Mouse (Mus musculus): ENCODE measurements at regions not wholly inside any gene's neighbourhood (a gene's known extent, or its start where the extent isn't known, plus 50 kb on each side); places are given as distances from the start of the nearest gene placed in this dataset.
"Not testable (repeated sequence)": the region's sequence is repeated elsewhere in the genome, so short reads cannot be mapped to it uniquely, and the experiment has no call there.

DNA sequence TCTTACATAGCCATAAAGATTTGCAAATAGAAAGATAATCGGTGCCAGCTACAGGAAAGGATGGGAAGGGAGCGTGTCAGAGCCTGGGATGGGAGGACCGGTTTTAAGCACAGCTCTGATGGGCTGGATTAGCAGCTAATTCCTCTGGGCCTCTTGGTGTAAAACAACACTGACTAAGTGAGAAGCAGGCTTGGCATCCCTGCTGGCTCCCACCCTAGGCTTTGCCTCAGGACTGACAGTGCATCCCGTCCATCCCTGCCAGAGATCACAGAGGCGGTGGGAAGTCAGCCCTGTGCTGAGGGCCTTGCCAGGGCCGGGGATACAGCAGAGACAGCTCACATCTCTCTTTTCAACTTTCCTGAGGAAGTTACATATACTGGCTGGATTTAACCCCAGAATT, 90.8 kb upstream of the Sh3gl3 start:
- WGBS: 14% methylated on average over 6 of the region's 6 CpGs
- Histone ChIP-seq H3K4me1 (ENCODE audit: control insufficient read depth, insufficient read depth, low read length) (peaks cover 12% of the 10 kb centered on the region; the same call in 1 of the 2 replicates), H3K36me3 (ENCODE audit: control insufficient read depth, insufficient read depth, low read length) (no peaks in the 10 kb centered on the region), H3K4me2 (ENCODE audit: low read length) (no peak overlapping the region), H3K9me3 (replicated peaks; ENCODE audit: control insufficient read depth, low read length, poor library complexity, severe bottlenecking) (no peaks in the 10 kb centered on the region), H3K27me3 (ENCODE audit: control insufficient read depth, insufficient read depth, low read depth, low read length) (no peaks in the 10 kb centered on the region), H3K4me3 (ENCODE audit: low read depth, low read length) (no peak overlapping the region), H3K9ac (ENCODE audit: low read depth, low read length) (no peak overlapping the region), H3K27ac (ENCODE audit: low read length) (no peak overlapping the region)
- peak; percentile 56; the same call in 1 of the 2 replicates for ATAC-seq

DNA sequence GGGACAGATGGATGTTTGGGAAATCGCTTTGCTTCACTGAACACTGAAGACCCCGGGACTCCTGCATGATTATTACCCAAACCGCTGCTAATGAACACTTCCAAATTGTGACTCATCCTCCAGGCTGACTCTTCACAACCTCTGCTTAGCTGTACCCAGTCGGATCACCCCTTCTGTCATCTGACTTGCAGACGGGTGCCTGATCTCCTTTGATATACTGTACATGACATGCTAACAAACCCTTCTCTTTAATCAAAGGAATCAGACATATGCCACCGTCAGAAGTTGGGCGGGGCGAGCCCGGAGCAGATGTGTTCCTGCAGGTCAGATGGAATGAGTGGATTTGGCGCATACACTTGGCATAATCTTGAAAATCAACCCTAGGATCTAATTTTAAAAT, 89.2 kb upstream of the Sh3gl3 start:
- no peak overlapping the region for H3K4me2 ChIP-seq (ENCODE audit: low read length)
- no peak overlapping the region for H3K4me3 ChIP-seq (ENCODE audit: low read depth, low read length)
- ATAC-seq: no peak
- no peak overlapping the region for H3K9ac ChIP-seq (ENCODE audit: low read depth, low read length)
- H3K4me1 ChIP-seq (ENCODE audit: control insufficient read depth, insufficient read depth, low read length): peaks cover 12% of the 10 kb centered on the region
- 75% methylated on average over 10 of the region's 10 CpGs for WGBS
- no peak overlapping the region for H3K27ac ChIP-seq (ENCODE audit: low read length)
- no peaks in the 10 kb centered on the region for H3K27me3 ChIP-seq (ENCODE audit: control insufficient read depth, insufficient read depth, low read depth, low read length)
- no peaks in the 10 kb centered on the region for H3K36me3 ChIP-seq (ENCODE audit: control insufficient read depth, insufficient read depth, low read length)
- H3K9me3 ChIP-seq (replicated peaks; ENCODE audit: control insufficient read depth, low read length, poor library complexity, severe bottlenecking): no peaks in the 10 kb centered on the region

DNA sequence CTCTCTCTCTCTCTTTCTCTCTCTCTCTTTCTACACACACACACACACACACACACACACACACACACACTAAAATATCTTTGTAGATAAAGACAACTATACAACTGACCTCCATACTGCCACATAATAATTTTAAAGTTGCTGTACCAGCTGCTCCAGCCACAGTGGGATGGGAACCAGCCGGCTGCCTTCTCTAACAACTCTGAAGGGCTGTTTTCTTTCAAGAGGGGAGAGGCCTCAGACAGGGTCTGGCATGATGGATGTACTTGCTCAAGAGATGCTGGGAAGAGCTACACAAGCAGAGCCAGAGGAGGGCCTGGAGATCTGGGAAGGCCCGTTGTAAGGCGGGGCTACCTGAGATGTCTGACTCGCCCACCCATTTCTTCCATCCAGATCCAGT, 88.4 kb upstream of the Sh3gl3 start:
- H3K27ac ChIP-seq (ENCODE audit: low read length): no peak overlapping the region
- peaks cover 12% of the 10 kb centered on the region for H3K4me1 ChIP-seq (ENCODE audit: control insufficient read depth, insufficient read depth, low read length)
- no peaks in the 10 kb centered on the region for H3K9me3 ChIP-seq (replicated peaks; ENCODE audit: control insufficient read depth, low read length, poor library complexity, severe bottlenecking)
- ATAC-seq: no peak
- no peaks in the 10 kb centered on the region for H3K36me3 ChIP-seq (ENCODE audit: control insufficient read depth, insufficient read depth, low read length)
- no peaks in the 10 kb centered on the region for H3K27me3 ChIP-seq (ENCODE audit: control insufficient read depth, insufficient read depth, low read depth, low read length)
- H3K4me3 ChIP-seq (ENCODE audit: low read depth, low read length): no peak overlapping the region
- no peak overlapping the region for H3K4me2 ChIP-seq (ENCODE audit: low read length)
- 93% methylated on average over 4 of the region's 4 CpGs for WGBS
- H3K9ac ChIP-seq (ENCODE audit: low read depth, low read length): no peak overlapping the region

DNA sequence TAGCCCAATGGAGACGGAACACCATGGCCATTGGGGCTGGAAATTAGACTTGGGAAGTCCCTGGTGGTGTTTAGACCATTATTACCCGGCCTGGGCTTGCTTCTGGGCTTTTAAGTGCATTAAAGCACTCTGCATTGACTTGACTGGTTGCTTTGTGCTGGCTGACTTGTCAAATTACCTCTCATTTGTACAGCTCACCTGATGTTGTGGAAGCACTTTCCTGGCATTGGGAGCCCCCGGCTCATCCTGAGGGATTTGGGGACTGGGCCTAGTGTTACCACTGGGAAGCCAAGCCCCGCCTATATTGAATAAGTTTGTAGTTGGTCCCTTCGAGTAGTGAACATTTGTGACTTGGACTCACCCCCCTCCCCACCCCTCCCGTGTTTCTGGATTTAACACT, 75.5 kb upstream of the Sh3gl3 start:
- Histone ChIP-seq H3K4me2 (ENCODE audit: low read length) (no peak overlapping the region), H3K9me3 (replicated peaks; ENCODE audit: control insufficient read depth, low read length, poor library complexity, severe bottlenecking) (no peaks in the 10 kb centered on the region), H3K9ac (ENCODE audit: low read depth, low read length) (no peak overlapping the region), H3K27ac (ENCODE audit: low read length) (no peak overlapping the region), H3K4me1 (ENCODE audit: control insufficient read depth, insufficient read depth, low read length) (no peaks in the 10 kb centered on the region), H3K4me3 (ENCODE audit: low read depth, low read length) (no peak overlapping the region), H3K27me3 (ENCODE audit: control insufficient read depth, insufficient read depth, low read depth, low read length) (no peaks in the 10 kb centered on the region), H3K36me3 (ENCODE audit: control insufficient read depth, insufficient read depth, low read length) (no peaks in the 10 kb centered on the region)
- WGBS: 74% methylated on average over 6 of the region's 6 CpGs
- no peak for ATAC-seq

DNA sequence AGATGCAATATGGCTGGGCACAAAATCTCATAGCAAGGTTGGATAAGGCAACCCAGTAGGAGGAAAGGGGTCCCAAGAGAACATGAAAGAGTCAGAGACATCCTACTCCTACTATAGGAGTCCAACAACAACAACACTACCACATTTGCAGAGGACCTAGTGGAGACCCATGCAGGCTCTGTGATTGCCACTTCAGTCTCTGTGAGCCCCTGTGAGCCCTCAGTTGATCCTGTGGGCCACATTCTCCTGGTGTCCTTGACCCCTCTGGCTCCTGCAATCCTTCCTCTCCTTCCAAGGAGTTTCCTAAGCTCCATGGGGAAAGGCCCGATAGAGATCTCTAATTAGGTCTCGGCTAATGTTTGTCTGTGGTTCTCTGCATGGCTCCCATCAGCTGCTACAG, 72.3 kb upstream of the Sh3gl3 start:
- no peak overlapping the region for H3K9ac ChIP-seq (ENCODE audit: low read depth, low read length)
- H3K4me2 ChIP-seq (ENCODE audit: low read length): no peak overlapping the region
- H3K4me3 ChIP-seq (ENCODE audit: low read depth, low read length): no peak overlapping the region
- WGBS: 97% methylated on average over 2 of the region's 2 CpGs
- no peaks in the 10 kb centered on the region for H3K4me1 ChIP-seq (ENCODE audit: control insufficient read depth, insufficient read depth, low read length)
- no peak for ATAC-seq
- H3K9me3 ChIP-seq (replicated peaks; ENCODE audit: control insufficient read depth, low read length, poor library complexity, severe bottlenecking): no peaks in the 10 kb centered on the region
- no peak overlapping the region for H3K27ac ChIP-seq (ENCODE audit: low read length)
- H3K36me3 ChIP-seq (ENCODE audit: control insufficient read depth, insufficient read depth, low read length): no peaks in the 10 kb centered on the region
- H3K27me3 ChIP-seq (ENCODE audit: control insufficient read depth, insufficient read depth, low read depth, low read length): no peaks in the 10 kb centered on the region

DNA sequence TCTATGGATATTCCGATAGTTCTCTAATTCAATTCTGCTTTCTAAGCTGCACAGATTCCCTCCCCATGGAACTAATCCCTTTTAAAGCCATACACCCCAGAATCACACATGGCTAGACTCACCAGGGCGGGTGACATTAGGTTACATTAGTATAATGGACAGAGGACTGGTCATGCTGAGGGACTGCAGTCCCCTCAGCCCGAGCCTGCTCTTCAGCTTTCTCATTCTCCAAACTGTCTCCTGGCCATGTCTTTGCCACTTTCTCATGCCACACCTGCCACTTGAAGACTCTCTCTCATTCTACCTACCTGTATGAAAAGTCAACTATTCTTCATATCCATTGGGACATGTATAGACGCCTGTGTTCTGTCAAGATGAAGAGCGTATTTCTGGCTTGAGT, 68.0 kb upstream of the Sh3gl3 start:
- Histone ChIP-seq H3K9ac (ENCODE audit: low read depth, low read length) (no peak overlapping the region), H3K4me3 (ENCODE audit: low read depth, low read length) (no peak overlapping the region), H3K27me3 (ENCODE audit: control insufficient read depth, insufficient read depth, low read depth, low read length) (no peaks in the 10 kb centered on the region), H3K27ac (ENCODE audit: low read length) (no peak overlapping the region), H3K36me3 (ENCODE audit: control insufficient read depth, insufficient read depth, low read length) (no peaks in the 10 kb centered on the region), H3K4me2 (ENCODE audit: low read length) (no peak overlapping the region), H3K4me1 (ENCODE audit: control insufficient read depth, insufficient read depth, low read length) (no peaks in the 10 kb centered on the region), H3K9me3 (replicated peaks; ENCODE audit: control insufficient read depth, low read length, poor library complexity, severe bottlenecking) (no peaks in the 10 kb centered on the region)
- ATAC-seq: no peak
- 80% methylated on average over 5 of the region's 5 CpGs for WGBS

DNA sequence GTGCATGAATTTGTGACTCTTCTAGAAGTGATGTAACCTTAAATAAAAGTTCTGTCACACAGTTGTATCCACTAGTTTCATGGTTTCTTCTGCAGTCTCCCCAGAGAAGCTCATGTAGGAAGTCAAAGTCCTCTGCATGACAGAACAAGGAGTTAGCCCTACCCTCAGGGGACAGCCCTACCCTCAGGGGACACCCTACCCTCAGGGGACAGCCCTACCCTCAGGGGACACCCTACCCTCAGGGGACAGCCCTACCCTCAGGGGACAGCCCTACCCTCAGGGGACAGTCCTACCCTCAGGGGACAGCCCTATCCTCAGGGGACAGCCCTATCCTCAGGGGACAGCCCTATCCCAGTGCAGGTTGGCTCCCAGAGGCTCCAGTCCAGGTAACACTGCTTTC, 64.5 kb upstream of the Sh3gl3 start:
- not testable (repeated sequence) for H3K27ac ChIP-seq (ENCODE audit: low read length); ATAC-seq; H3K27me3 ChIP-seq (ENCODE audit: control insufficient read depth, insufficient read depth, low read depth, low read length); H3K36me3 ChIP-seq (ENCODE audit: control insufficient read depth, insufficient read depth, low read length); H3K9ac ChIP-seq (ENCODE audit: low read depth, low read length); H3K4me1 ChIP-seq (ENCODE audit: control insufficient read depth, insufficient read depth, low read length); H3K4me2 ChIP-seq (ENCODE audit: low read length); H3K4me3 ChIP-seq (ENCODE audit: low read depth, low read length); H3K9me3 ChIP-seq (replicated peaks; ENCODE audit: control insufficient read depth, low read length, poor library complexity, severe bottlenecking)

DNA sequence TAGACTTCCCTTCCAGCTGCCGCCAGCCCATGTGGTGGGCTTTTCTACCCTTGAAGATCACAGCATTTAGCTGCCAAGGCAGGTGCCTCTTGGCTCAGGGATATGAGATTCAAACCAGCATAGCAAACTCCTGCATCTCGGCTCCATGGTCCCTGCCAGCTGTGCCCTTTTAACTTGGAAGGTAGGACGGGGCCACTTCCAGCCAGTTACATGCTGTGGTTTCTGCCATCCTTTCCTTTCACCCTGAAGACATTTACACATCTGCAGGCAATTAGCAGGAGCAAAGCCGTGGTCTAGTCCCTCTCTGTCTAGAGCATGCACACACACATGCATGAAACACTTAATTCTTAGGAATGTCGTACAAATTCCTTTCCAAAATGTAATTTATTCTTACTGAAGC, 64.1 kb upstream of the Sh3gl3 start:
- no peak for ATAC-seq

DNA sequence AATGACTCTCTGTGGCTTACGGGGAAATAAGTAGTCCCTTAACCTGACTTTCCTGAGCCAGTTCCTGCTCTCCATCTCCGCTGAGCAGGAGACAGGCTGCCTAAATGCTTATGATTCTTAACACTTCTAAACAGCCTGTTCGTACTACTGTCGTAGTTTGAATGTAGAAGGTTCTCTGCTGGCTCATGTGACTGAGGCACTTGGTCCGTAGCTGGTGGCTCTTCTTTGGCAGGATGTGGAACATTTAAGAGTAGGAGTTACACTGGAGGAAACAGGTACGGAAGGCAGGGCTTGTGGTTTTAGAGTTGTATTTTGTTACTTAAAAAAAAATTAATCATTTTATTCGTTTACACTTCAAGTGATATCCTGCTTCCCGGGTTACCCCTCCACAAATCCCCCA, 63.7 kb upstream of the Sh3gl3 start:
- Histone ChIP-seq H3K4me2 (ENCODE audit: low read length) (no peak overlapping the region), H3K9ac (ENCODE audit: low read depth, low read length) (no peak overlapping the region), H3K36me3 (ENCODE audit: control insufficient read depth, insufficient read depth, low read length) (no peaks in the 10 kb centered on the region), H3K9me3 (replicated peaks; ENCODE audit: control insufficient read depth, low read length, poor library complexity, severe bottlenecking) (no peaks in the 10 kb centered on the region), H3K27me3 (ENCODE audit: control insufficient read depth, insufficient read depth, low read depth, low read length) (no peaks in the 10 kb centered on the region), H3K4me3 (ENCODE audit: low read depth, low read length) (no peak overlapping the region), H3K4me1 (ENCODE audit: control insufficient read depth, insufficient read depth, low read length) (no peaks in the 10 kb centered on the region), H3K27ac (ENCODE audit: low read length) (no peak overlapping the region)
- no peak for ATAC-seq
- WGBS: 83% methylated on average over 8 of the region's 8 CpGs

More for the DNA sequence above, 64.1 kb upstream of the Sh3gl3 start:
- Histone ChIP-seq H3K4me2 (ENCODE audit: low read length) (no peak overlapping the region), H3K36me3 (ENCODE audit: control insufficient read depth, insufficient read depth, low read length) (no peaks in the 10 kb centered on the region), H3K4me3 (ENCODE audit: low read depth, low read length) (no peak overlapping the region), H3K4me1 (ENCODE audit: control insufficient read depth, insufficient read depth, low read length) (no peaks in the 10 kb centered on the region), H3K9me3 (replicated peaks; ENCODE audit: control insufficient read depth, low read length, poor library complexity, severe bottlenecking) (no peaks in the 10 kb centered on the region), H3K27me3 (ENCODE audit: control insufficient read depth, insufficient read depth, low read depth, low read length) (no peaks in the 10 kb centered on the region), H3K27ac (ENCODE audit: low read length) (no peak overlapping the region), H3K9ac (ENCODE audit: low read depth, low read length) (no peak overlapping the region)
- 74% methylated on average over 5 of the region's 5 CpGs for whole genome bisulfite sequencing

DNA sequence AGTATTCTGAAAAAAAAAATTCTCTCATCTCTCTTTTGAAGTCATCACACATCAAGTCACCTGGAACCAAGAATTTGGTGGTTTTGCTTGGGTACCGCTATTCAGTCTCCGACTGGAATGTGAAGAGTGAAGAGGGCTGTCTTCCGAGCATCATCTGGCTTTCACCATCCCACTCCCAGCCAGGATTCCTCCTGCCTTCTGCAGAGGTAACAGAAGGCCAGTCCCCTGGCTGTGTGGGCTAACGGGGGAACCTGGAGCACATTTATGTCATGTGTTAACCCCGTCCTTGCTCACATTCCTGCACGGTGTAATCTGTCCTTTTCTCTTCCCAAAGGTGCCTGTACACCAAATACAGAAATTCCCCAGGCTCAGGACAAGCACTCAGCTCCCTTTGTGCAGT, 61.6 kb upstream of the Sh3gl3 start:
- no peak for ATAC-seq
- Histone ChIP-seq H3K27me3 (ENCODE audit: control insufficient read depth, insufficient read depth, low read depth, low read length) (no peaks in the 10 kb centered on the region), H3K36me3 (ENCODE audit: control insufficient read depth, insufficient read depth, low read length) (no peaks in the 10 kb centered on the region), H3K4me2 (ENCODE audit: low read length) (no peak overlapping the region), H3K9ac (ENCODE audit: low read depth, low read length) (no peak overlapping the region), H3K27ac (ENCODE audit: low read length) (no peak overlapping the region), H3K4me3 (ENCODE audit: low read depth, low read length) (no peak overlapping the region), H3K9me3 (replicated peaks; ENCODE audit: control insufficient read depth, low read length, poor library complexity, severe bottlenecking) (0 out of 2 replicates have a peak, but pooled peaks cover 3% of the 10 kb centered on the region), H3K4me1 (ENCODE audit: control insufficient read depth, insufficient read depth, low read length) (no peaks in the 10 kb centered on the region)
- 70% methylated on average over 6 of the region's 6 CpGs for WGBS

Data from midbrain, embryonic 16.5 days (tissue).